Mouse (Mus musculus): Measurements from ENCODE around the gene Gm17482.

DNA sequence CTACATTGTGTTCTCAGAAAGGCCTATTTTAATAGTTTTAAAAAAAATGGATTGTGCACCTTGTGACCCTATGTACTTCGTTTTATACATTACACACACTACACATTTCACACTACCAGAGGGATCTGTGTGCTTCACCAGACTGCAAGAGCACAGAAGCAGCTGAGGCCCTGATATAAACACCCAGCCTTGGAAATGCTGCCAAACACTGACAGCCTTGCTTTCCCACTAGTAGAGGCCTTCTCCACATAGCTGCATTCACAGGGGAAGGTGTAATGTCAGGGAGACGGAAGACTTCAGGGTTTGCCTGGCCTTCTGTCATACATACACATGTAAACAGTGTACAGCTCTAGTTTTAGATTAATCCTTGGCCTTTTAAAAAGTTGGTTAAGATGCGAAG, 28.0 kb downstream of the Gm17482 start:
- TF ChIP-seq CTCF (IDR thresholded peaks at IDR 0.05; ENCODE audit: low read depth, low read length) (no peak), POLR2A (IDR thresholded peaks at IDR 0.05; ENCODE audit: insufficient read depth, low read length) (no peak)
